Mouse (Mus musculus): ENCODE data around the gene Tex19.1. TPM values are rescaled to one million over a fixed set of nuclear protein-coding genes. Genes with fewer than 3 reads are reported as not detected.

Tex19.1 gene
- polyA plus RNA-seq, 1 experiment = not detected

- WGBS = 92% methylated on average over 18 of the region's 18 CpGs
- Histone ChIP-seq H3K4me3 (replicated peaks; ENCODE audit: extremely low read depth, low read depth, low read length) (no peak overlapping the region), H3K4me1 (ENCODE audit: control insufficient read depth, insufficient read depth, low read length) (no peaks in the 10 kb centered on the region)
- DNase-seq = no peak
- TF ChIP-seq POLR2A (IDR thresholded peaks at IDR 0.05; ENCODE audit: borderline replicate concordance, extremely low read depth, low read depth, low read length) (no peak), CTCF (IDR thresholded peaks at IDR 0.05; ENCODE audit: insufficient read depth, low read length) (no peak)
Observed at GRCm38 (mm10) chr11:121118106-121118505, 27.8 kb upstream of the Tex19.1 start.

- H3K4me3 ChIP-seq (replicated peaks; ENCODE audit: extremely low read depth, low read depth, low read length) = no peak within 1 kb of the TSS
- DNase-seq = no peak
- no peaks in the 10 kb centered on the region for H3K4me1 ChIP-seq (ENCODE audit: control insufficient read depth, insufficient read depth, low read length)
- WGBS = 83% methylated on average over 3 of the region's 3 CpGs
- no peak for TF ChIP-seq CTCF (IDR thresholded peaks at IDR 0.05; ENCODE audit: insufficient read depth, low read length)
- TF ChIP-seq POLR2A (IDR thresholded peaks at IDR 0.05; ENCODE audit: borderline replicate concordance, extremely low read depth, low read depth, low read length) = no peak
Observed at GRCm38 (mm10) chr11:121118577-121118976, 27.4 kb upstream of the Tex19.1 start, which contains the start of gene Tex19.2. Gene Tex19.2, minus strand, starts transcription at chr11:121118677.

GRCm38 (mm10) chr11:121121151-121121550, 24.8 kb upstream of the Tex19.1 start:
- 33% methylated on average over 3 of the region's 3 CpGs for WGBS
- DNase-seq = no peak

GRCm38 (mm10) chr11:121122024-121122670, 23.8 kb upstream of the Tex19.1 start:
- no peak for DNase-seq
- H3K4me3 ChIP-seq (replicated peaks; ENCODE audit: extremely low read depth, low read depth, low read length) = no peak overlapping the region
- H3K4me1 ChIP-seq (ENCODE audit: control insufficient read depth, insufficient read depth, low read length) = no peaks in the 10 kb centered on the region
- TF ChIP-seq CTCF (IDR thresholded peaks at IDR 0.05; ENCODE audit: insufficient read depth, low read length) (no peak), POLR2A (IDR thresholded peaks at IDR 0.05; ENCODE audit: borderline replicate concordance, extremely low read depth, low read depth, low read length) (no peak)
- WGBS = 51% methylated on average over 2 of the region's 2 CpGs

More at GRCm38 (mm10) chr11:121121151-121121550, 24.8 kb upstream of the Tex19.1 start:
- no peaks in the 10 kb centered on the region for H3K4me1 ChIP-seq (ENCODE audit: control insufficient read depth, insufficient read depth, low read length)
- no peak overlapping the region for H3K4me3 ChIP-seq (replicated peaks; ENCODE audit: extremely low read depth, low read depth, low read length)
- TF ChIP-seq CTCF (IDR thresholded peaks at IDR 0.05; ENCODE audit: insufficient read depth, low read length) (no peak), POLR2A (IDR thresholded peaks at IDR 0.05; ENCODE audit: borderline replicate concordance, extremely low read depth, low read depth, low read length) (no peak)

GRCm38 (mm10) chr11:121123438-121123837, 22.5 kb upstream of the Tex19.1 start:
- H3K4me1 ChIP-seq (ENCODE audit: control insufficient read depth, insufficient read depth, low read length) = no peaks in the 10 kb centered on the region
- 84% methylated on average over 4 of the region's 4 CpGs for WGBS
- DNase-seq = no peak
- TF ChIP-seq CTCF (IDR thresholded peaks at IDR 0.05; ENCODE audit: insufficient read depth, low read length) (no peak), POLR2A (IDR thresholded peaks at IDR 0.05; ENCODE audit: borderline replicate concordance, extremely low read depth, low read depth, low read length) (no peak)
- H3K4me3 ChIP-seq (replicated peaks; ENCODE audit: extremely low read depth, low read depth, low read length) = no peak overlapping the region

- no peaks in the 10 kb centered on the region for H3K4me1 ChIP-seq (ENCODE audit: control insufficient read depth, insufficient read depth, low read length)
- TF ChIP-seq CTCF (IDR thresholded peaks at IDR 0.05; ENCODE audit: insufficient read depth, low read length) = no peak
- no peak for TF ChIP-seq POLR2A (IDR thresholded peaks at IDR 0.05; ENCODE audit: borderline replicate concordance, extremely low read depth, low read depth, low read length)
- WGBS = 78% methylated on average over 3 of the region's 3 CpGs
- no peak for DNase-seq
- H3K4me3 ChIP-seq (replicated peaks; ENCODE audit: extremely low read depth, low read depth, low read length) = no peak overlapping the region
Observed at GRCm38 (mm10) chr11:121125522-121126172, 20.3 kb upstream of the Tex19.1 start.

- Histone ChIP-seq H3K4me1 (ENCODE audit: control insufficient read depth, insufficient read depth, low read length) (no peaks in the 10 kb centered on the region), H3K4me3 (replicated peaks; ENCODE audit: extremely low read depth, low read depth, low read length) (no peak overlapping the region)
- WGBS = 78% methylated on average over 1 of the region's 1 CpGs
- TF ChIP-seq CTCF (IDR thresholded peaks at IDR 0.05; ENCODE audit: insufficient read depth, low read length) (no peak), POLR2A (IDR thresholded peaks at IDR 0.05; ENCODE audit: borderline replicate concordance, extremely low read depth, low read depth, low read length) (no peak)
- DNase-seq = no peak
Observed at GRCm38 (mm10) chr11:121126395-121126794, 19.5 kb upstream of the Tex19.1 start.

GRCm38 (mm10) chr11:121127441-121127840, 18.5 kb upstream of the Tex19.1 start:
- Histone ChIP-seq H3K4me3 (replicated peaks; ENCODE audit: extremely low read depth, low read depth, low read length) (no peak overlapping the region), H3K4me1 (ENCODE audit: control insufficient read depth, insufficient read depth, low read length) (no peaks in the 10 kb centered on the region)
- TF ChIP-seq CTCF (IDR thresholded peaks at IDR 0.05; ENCODE audit: insufficient read depth, low read length) (no peak), POLR2A (IDR thresholded peaks at IDR 0.05; ENCODE audit: borderline replicate concordance, extremely low read depth, low read depth, low read length) (no peak)
- WGBS = 87% methylated on average over 3 of the region's 3 CpGs
- no peak for DNase-seq

- TF ChIP-seq POLR2A (IDR thresholded peaks at IDR 0.05; ENCODE audit: borderline replicate concordance, extremely low read depth, low read depth, low read length) (no peak), CTCF (IDR thresholded peaks at IDR 0.05; ENCODE audit: insufficient read depth, low read length) (no peak)
- no peak for DNase-seq
- Histone ChIP-seq H3K4me3 (replicated peaks; ENCODE audit: extremely low read depth, low read depth, low read length) (no peak overlapping the region), H3K4me1 (ENCODE audit: control insufficient read depth, insufficient read depth, low read length) (no peaks in the 10 kb centered on the region)
- WGBS = 30% methylated on average over 1 of the region's 1 CpGs
Observed at GRCm38 (mm10) chr11:121129616-121130015, 16.3 kb upstream of the Tex19.1 start.

- no peak for TF ChIP-seq POLR2A (IDR thresholded peaks at IDR 0.05; ENCODE audit: borderline replicate concordance, extremely low read depth, low read depth, low read length)
- no peak for TF ChIP-seq CTCF (IDR thresholded peaks at IDR 0.05; ENCODE audit: insufficient read depth, low read length)
- WGBS = 51% methylated on average over 1 of the region's 1 CpGs
- no peak overlapping the region for H3K4me3 ChIP-seq (replicated peaks; ENCODE audit: extremely low read depth, low read depth, low read length)
- H3K4me1 ChIP-seq (ENCODE audit: control insufficient read depth, insufficient read depth, low read length) = no peaks in the 10 kb centered on the region
- DNase-seq = no peak
Observed at GRCm38 (mm10) chr11:121134600-121134999, 11.3 kb upstream of the Tex19.1 start.
